Mouse (Mus musculus) layer of hippocampus, adult 9-10 months (tissue): ENCODE measurements at regions not wholly inside any gene's neighbourhood (a gene's known extent, or its start where the extent isn't known, plus 50 kb on each side); places are given as distances from the start of the nearest gene placed in this dataset.
A peak's percentile ranks its signal among the peaks of the same experiment; 100 is the strongest.

Source experiments
- DNase-seq: peaks from one replicate; pipeline ENCODE4 v3.0.0; 2022; ENCODE audit warnings: low spot score

- no peak for DNase-seq
Measured at GRCm38 (mm10) chr9:79111326-79111725, 496.0 kb downstream of the Cd109 start.

GRCm38 (mm10) chr9:79140970-79141369, 525.6 kb downstream of the Cd109 start:
- no peak for DNase-seq

GRCm38 (mm10) chr9:79146004-79146403, 530.7 kb downstream of the Cd109 start:
- DNase-seq: no peak

DNA sequence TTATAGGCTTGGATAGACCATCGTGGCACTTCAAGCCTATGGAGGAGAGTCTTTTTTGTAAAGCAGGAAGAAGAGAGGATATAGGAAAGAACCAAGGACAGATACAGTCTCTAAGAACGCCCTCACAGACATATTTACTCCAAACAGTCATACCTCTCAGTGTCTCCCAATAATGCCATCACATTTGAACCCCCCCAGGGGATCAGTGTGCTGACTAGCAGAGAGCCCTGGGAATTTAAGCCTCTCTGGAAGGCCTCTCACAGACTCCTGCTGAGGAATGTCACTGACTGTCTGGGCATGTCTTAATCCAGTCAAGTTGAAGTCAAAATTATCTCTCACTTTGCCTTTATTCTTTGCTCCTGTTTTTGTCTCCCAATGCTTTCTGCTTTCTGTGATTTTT, 550.2 kb downstream of the Cd109 start:
- no peak for DNase-seq

DNA sequence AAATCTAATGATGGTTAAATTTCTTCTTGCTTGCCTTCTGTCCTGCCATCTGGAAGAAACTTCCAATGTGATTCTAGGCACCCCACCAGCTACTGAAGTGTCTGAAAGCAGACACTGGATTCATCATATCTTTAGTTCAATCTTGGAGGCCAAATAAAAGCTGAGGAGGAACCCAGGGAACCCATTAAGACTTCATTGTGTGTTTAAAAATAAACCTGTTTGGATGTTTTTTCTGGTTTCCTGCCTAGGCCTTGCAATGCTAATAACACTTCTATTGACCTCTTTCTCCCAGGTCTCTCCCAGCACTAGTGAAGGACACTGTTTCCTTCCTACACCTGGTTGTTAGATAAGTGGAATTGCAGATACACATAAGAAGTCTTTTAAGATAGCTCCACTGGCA, 545.6 kb downstream of the Col12a1 start:
- peak; percentile 0 for DNase-seq

- no peak for DNase-seq
Measured at GRCm38 (mm10) chr9:79179954-79180353, 538.7 kb downstream of the Col12a1 start.

DNA sequence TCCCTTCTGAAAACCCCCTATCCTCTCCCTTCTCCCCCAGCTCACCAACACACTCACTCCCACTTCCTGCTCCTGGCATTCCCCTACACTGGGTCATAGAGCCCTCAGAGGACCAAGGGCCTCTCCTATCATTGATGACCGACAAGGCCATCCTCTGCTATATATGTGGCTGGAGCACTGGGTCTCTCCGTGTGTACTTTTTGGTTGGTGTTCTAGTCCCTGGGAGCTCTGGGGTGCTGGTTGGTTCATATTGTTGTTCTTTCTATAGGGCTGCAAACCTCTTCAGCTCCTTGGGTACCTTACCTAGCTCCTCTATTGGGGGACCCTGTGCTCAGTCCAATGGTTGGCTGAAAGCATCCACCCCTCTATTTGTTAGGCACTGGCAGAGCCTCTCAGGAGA, 523.2 kb downstream of the Col12a1 start:
- DNase-seq: no peak

DNA sequence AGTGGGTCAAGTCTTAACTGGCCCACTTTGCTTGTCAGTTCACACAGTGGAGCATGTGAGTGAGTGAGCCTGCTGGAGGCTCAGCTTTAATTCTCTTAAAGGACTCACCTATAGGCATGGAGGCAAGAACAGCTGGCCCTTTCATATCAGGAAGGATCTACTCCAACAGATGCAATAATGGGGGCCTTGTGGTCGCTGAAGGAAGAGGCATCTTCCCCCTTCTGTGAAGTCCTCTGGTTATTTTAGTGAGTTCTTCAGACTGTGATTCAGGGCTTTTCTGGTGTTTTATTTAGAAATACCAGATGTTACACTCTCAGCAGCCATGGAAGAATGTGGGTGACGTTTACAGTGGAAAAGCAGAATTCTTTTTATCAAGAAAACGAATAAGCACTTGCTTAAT, 516.9 kb downstream of the Col12a1 start:
- no peak for DNase-seq

DNA sequence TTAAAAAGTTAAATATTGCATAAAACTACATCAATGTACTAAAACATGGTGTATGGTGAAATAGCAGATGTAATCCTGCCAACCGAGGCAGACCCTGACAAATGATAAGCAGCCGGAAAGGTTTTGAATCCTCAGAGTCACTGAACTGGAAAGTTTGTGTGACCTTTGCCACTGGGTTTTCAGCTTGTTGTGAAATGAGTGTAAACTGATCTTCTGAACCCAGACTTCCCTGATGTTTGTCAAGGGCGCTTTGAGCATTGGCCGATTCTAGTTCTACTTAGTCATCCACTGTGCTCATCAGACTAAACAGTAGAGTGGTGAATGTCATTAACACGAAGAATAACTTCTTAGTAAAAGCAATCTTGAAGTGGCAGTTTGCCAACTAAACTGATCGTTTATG, 505.3 kb downstream of the Col12a1 start:
- no peak for DNase-seq

GRCm38 (mm10) chr9:79215986-79216385, 502.6 kb downstream of the Col12a1 start:
- no peak for DNase-seq

- no peak for DNase-seq
Measured at GRCm38 (mm10) chr9:79216432-79216831, 502.2 kb downstream of the Col12a1 start.

DNA sequence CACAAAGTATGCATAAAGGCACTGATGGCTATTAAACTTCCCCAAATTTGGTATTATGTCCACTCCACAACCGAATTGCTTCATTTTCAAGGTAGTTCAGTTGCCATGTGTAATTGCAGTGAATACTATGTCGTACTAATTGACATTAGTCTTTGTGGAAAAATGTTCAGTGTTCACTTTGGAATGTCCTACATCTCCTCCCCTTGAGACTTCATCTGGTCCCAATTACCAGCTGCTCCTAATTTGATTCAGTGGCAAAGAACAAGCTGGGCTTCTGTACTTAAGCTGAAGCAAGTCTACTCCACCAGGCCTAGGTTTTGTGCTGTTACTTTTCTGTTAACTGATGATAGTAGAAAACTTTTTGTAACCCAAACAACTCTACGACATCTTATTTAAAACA, 485.6 kb downstream of the Col12a1 start:
- no peak for DNase-seq

- no peak for DNase-seq
Measured at GRCm38 (mm10) chr9:79233751-79234150, 484.9 kb downstream of the Col12a1 start.

DNA sequence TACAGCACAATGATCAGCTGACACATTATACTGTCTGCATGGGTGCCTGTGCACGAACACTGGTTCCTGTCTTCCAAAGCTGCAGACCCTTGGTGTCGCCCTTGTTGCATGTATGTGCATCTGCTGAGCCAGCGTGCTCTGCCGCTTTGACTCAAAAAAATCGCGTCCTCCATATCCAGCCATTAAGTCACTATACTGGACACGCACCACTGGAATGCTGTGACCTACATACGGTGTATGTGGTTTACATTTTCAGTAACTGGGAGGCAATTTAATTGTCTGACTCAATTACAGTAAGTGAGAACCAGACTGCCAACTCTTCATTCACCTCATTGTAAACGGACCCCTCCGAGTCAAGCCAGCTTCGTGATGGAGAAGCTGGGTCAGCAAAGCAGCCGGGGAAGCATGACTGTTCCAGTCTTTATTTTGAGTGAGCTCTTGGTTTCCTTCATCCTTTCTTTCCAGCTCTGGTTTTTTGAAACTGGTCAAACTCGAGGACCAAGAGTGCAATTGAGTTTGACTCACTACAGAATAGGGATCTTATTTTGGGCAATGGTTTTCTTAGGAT, 448.9 kb downstream of the Col12a1 start:
- DNase-seq: no peak

GRCm38 (mm10) chr9:79270256-79270655, 448.4 kb downstream of the Col12a1 start:
- DNase-seq: no peak

DNA sequence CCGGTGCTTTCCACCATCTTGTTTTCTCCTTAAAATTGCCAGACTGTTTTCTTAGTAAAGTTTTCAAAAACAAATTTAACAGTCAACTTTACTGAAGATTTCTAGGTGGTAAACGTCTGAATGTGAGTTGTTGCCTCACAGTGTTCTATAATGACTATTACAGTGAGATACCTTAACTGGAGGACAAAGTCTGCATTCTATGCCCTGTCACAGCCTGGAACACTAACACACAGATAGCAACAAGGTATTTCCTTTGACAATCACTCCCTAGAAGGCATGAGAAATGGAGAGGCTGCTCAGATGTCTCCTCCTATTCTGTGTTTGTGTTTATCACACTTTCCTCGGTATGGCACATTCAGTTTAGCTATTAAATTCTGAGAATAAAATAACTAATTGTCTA, 430.8 kb downstream of the Col12a1 start:
- DNase-seq: no peak

DNA sequence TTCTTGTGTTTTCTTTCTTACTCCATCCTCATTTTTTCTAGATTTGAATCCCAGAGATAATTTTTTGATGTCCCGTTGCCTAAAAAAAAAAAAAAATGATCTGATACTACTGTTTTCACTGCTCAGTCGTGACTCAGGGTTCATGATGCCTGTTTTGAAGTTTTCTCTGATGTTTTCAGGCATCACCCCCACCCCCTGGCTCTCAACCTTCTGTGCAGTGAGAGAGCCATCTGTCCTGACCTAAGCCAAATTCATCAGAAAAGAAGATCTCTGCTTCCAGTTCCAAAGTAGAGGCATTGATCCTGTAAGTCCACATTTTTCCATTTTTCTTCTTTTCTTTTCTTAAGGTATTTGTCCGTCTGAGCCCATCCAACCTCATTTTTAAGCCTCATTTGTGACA, 423.3 kb downstream of the Col12a1 start:
- no peak for DNase-seq

- DNase-seq: peak; percentile 43
Measured at GRCm38 (mm10) chr9:79301580-79301979, 417.1 kb downstream of the Col12a1 start.

- DNase-seq: no peak
Measured at GRCm38 (mm10) chr9:79310591-79310990, 408.0 kb downstream of the Col12a1 start.

DNA sequence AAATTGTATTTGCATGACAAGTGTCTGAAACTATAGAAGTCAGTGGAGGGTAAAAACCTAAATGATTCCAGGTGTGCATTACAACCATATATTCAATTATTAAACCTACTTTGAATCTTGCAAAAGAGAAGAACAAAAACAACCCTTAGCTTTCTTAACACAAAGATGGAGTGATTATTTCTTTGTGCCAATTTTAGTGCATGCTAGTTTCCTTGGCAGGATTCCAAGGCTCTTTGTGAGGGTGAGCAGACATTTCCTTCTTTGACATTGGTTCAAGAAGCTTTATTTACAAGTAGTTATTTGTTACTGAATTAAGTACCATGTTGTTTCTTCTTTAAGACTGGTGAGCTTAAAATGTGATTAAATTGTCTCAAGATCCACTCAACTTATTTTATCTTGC, 401.2 kb downstream of the Col12a1 start:
- no peak for DNase-seq

DNA sequence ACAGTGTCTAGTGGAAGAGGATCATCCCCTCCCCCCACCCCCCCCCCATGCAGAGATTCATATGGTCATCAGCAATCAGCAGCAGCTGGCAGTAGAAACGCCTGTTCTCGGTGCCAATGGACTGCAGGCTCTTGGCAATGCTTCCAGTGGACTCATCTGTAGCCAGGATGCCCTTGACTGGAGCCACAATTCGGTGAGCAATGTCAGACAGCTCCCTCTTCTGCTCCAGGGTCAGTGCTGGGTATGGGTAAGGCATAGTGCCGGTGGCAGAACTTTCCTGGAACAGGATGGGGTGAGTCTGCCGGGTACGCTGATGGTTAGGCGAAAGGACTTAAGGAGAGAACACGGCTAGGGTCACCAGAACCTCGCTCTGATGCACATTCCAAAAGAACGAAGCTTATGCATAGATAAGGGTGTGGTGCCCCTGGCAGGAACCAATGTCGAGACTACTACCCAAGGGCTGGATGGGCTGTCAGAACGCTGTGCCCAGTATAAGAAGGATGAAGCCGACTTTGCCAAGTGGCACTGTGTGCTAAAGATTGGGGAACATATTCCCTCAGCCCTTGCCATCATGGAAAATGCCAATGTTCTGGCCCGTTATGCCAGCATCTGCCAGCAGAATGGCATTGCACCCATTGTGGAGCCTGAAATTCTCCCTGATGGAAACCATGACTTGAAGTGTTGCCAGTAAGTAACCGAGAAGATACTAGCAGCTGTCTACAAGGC, 372.1 kb downstream of the Col12a1 start:
- no peak for DNase-seq

DNA sequence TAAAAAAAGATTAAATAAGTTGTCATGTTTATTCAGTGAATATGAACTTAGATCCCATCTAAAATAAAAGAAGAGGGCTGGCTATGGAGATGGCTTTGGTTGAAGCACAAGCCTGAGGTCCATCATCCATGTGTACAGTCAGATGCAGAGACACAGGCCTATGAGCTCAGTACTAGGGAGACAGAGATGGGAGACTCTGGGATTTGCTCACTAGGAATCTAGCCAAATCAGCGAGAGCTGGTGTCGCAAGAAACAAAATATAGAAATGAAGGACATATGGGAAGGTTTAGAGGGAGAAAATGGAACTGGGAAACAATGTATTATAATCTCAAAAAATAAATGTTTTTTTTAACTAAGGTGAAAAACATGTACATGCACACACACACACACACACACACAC, 326.6 kb downstream of the Col12a1 start:
- no peak for DNase-seq

DNA sequence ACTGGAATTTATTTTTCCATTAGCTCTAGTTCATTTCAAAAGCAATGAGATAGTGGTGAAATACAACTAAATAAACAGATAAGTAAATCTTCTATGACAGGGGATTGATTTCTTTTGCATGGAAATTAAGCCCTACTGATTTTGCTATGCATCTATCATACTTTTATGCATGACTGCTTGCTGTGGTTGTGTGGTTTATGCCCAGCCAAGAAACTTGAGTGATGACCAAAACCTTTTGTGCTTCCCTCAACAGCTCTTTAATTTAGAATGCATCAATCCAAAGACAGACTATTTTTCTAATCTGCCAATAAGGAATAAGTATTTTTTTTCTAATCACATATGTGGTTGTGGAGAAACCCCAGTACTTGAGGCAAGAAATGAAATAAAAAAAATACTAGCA, 303.6 kb downstream of the Col12a1 start:
- DNase-seq: no peak

GRCm38 (mm10) chr9:79430417-79430816, 288.2 kb downstream of the Col12a1 start:
- peak; percentile 3 for DNase-seq
